Mouse (Mus musculus) monocyte, adult 2 months (primary cell): Measurements from ENCODE around the gene Tgfb2.

Source experiments
- DNase-seq, 2 experiments: peaks; one replicate each; pipeline ENCODE4 v3.0.0; 2022; ENCODE audit warnings: low spot score in 2 of 2, low read depth in 1 of 2

Tgfb2 gene

GRCm38 (mm10) chr1:186585571-186586164 is 120.1 kb downstream of the Tgfb2 start:
- DNase-seq = no peak

- no peak for DNase-seq
Measured at GRCm38 (mm10) chr1:186583933-186584332, 121.9 kb downstream of the Tgfb2 start.

GRCm38 (mm10) chr1:186582113-186582512 is 123.7 kb downstream of the Tgfb2 start:
- no peak for DNase-seq

GRCm38 (mm10) chr1:186581666-186582065 is 124.1 kb downstream of the Tgfb2 start:
- DNase-seq = no peak

- DNase-seq = no peak
Measured at GRCm38 (mm10) chr1:186581114-186581513, 124.7 kb downstream of the Tgfb2 start.

GRCm38 (mm10) chr1:186577302-186577701 is 128.5 kb downstream of the Tgfb2 start:
- no peak for DNase-seq

GRCm38 (mm10) chr1:186575629-186576028 is 130.2 kb downstream of the Tgfb2 start:
- no peak for DNase-seq

- no peak for DNase-seq
Measured at GRCm38 (mm10) chr1:186575074-186575473, 130.7 kb downstream of the Tgfb2 start.
